In genomic region chr7:70367591-70368267, GRCm38 (mm10) we compare ENCODE assay signal across 9 mouse cellular contexts. TPM values are rescaled to one million over a fixed set of nuclear protein-coding genes. Genes with fewer than 3 reads are reported as not detected.
DNase-seq lines count a peak whose midpoint lies in the region; ATAC-seq lines count a peak whose summit lies in the region.
"Had no signal": no experiment of that assay in that cellular context is flagged by ENCODE, and none has a peak within 500 bp of the region (broad histone marks: within the 10 kb centered on the region; RNA-seq: fewer than 3 reads in every experiment).

No protein-coding gene starts in this region.

- H3K27me3 ChIP-seq in embryonic facial prominence, embryonic 11.5 days (ENCODE audit: control insufficient read depth, insufficient read depth, low read length): peaks cover 13% of the 10 kb centered on the region
- peaks cover 57% of the 10 kb centered on the region for H3K27me3 ChIP-seq in hindbrain, embryonic 14.5 days (ENCODE audit: control insufficient read depth, insufficient read depth, low read length)
- peaks cover 90% of the 10 kb centered on the region for H3K27me3 ChIP-seq in liver, embryonic 12.5 days (replicated peaks)

- DNase-seq in adrenal gland, adult (ENCODE audit: inconsistent age in 2 of 2, low spot score in 1 of 2): peak; percentile 41 to 74
- no peak for DNase-seq in adrenal gland, postnatal 4 days (ENCODE audit: low spot score in 2 of 2)
- peak; percentile 48 for DNase-seq in embryonic facial prominence, embryonic 11.5 days (ENCODE audit: low spot score)
- DNase-seq in hindbrain, embryonic 14.5 days (ENCODE audit: low spot score): no peak
- DNase-seq in testis, postnatal 10 days (ENCODE audit: low spot score): peak; percentile 78
- no peak for DNase-seq in layer of hippocampus, adult 18-20 months (ENCODE audit: low spot score in 2 of 2)
- no peak for DNase-seq in left cerebral cortex, adult 18-20 months (ENCODE audit: low spot score in 2 of 2)

- no peak for ATAC-seq in embryonic facial prominence, embryonic 11.5 days (replicated peaks; ENCODE audit: insufficient number of reproducible peaks, low FRiP score, low TSS enrichment, low read depth)
- ATAC-seq in hindbrain, embryonic 14.5 days (ENCODE audit: low FRiP score): 0 out of 2 replicates have a peak, but pooled peaks have one; percentile 38
- ATAC-seq in liver, embryonic 12.5 days: no peak

- H3K27ac ChIP-seq in embryonic facial prominence, embryonic 11.5 days (replicated peaks; ENCODE audit: low read depth, low read length): 0 out of 2 replicates have a peak overlapping the region, but pooled peaks have one; percentile 20
- peak overlapping the region; percentile 99 for H3K27ac ChIP-seq in hindbrain, embryonic 14.5 days
- no peak overlapping the region for H3K27ac ChIP-seq in liver, embryonic 12.5 days

- WGBS in embryonic facial prominence, embryonic 11.5 days: 7% methylated on average over 16 of the region's 16 CpGs
- WGBS in hindbrain, embryonic 14.5 days: 9% methylated on average over 16 of the region's 16 CpGs
- WGBS in liver, embryonic 12.5 days (ENCODE audit: insufficient replicate concordance): 10% methylated on average over 16 of the region's 16 CpGs

- peak overlapping the region; percentile 41 for H3K4me2 ChIP-seq in embryonic facial prominence, embryonic 11.5 days (ENCODE audit: low read depth, low read length)
- H3K4me2 ChIP-seq in hindbrain, embryonic 14.5 days (replicated peaks): peak overlapping the region; percentile 81
- peak overlapping the region; percentile 32 for H3K4me2 ChIP-seq in liver, embryonic 12.5 days

- peaks cover 6% of the 10 kb centered on the region; the same call in 1 of the 2 replicates for H3K4me1 ChIP-seq in embryonic facial prominence, embryonic 11.5 days (ENCODE audit: control insufficient read depth, insufficient read depth, low read length)
- H3K4me1 ChIP-seq in hindbrain, embryonic 14.5 days (replicated peaks; ENCODE audit: control insufficient read depth, insufficient read depth, low read length): 0 out of 2 replicates have a peak, but pooled peaks cover 11% of the 10 kb centered on the region
- H3K4me1 ChIP-seq in liver, embryonic 12.5 days: no peaks in the 10 kb centered on the region

- H3K36me3 ChIP-seq in embryonic facial prominence, embryonic 11.5 days (replicated peaks; ENCODE audit: control insufficient read depth, insufficient read depth, low read depth, low read length): no peaks in the 10 kb centered on the region
- no peaks in the 10 kb centered on the region for H3K36me3 ChIP-seq in hindbrain, embryonic 14.5 days (replicated peaks; ENCODE audit: control insufficient read depth, insufficient read depth)
- H3K36me3 ChIP-seq in liver, embryonic 12.5 days: no peaks in the 10 kb centered on the region
- H3K36me3 ChIP-seq: limb, embryonic 15.5 days had no signal

- no peak overlapping the region; the same call in 1 of the 2 replicates for H3K9ac ChIP-seq in embryonic facial prominence, embryonic 11.5 days (replicated peaks; ENCODE audit: low read length)
- H3K9ac ChIP-seq in hindbrain, embryonic 14.5 days: peak overlapping the region; percentile 55
- no peak overlapping the region for H3K9ac ChIP-seq in liver, embryonic 12.5 days
- H3K9ac ChIP-seq: limb, embryonic 15.5 days had no signal

- H3K4me3 ChIP-seq in embryonic facial prominence, embryonic 11.5 days (ENCODE audit: low read depth, low read length): peak overlapping the region; percentile 22
- peak overlapping the region; percentile 39 for H3K4me3 ChIP-seq in hindbrain, embryonic 14.5 days (replicated peaks; ENCODE audit: low read length)
- H3K4me3 ChIP-seq in liver, embryonic 12.5 days: 0 out of 2 replicates have a peak overlapping the region, but pooled peaks have one; percentile 4

- no peaks in the 10 kb centered on the region for H3K9me3 ChIP-seq in embryonic facial prominence, embryonic 11.5 days (replicated peaks; ENCODE audit: control insufficient read depth, low read length)
- no peaks in the 10 kb centered on the region for H3K9me3 ChIP-seq in hindbrain, embryonic 14.5 days (ENCODE audit: control insufficient read depth, low read length)
- H3K9me3 ChIP-seq in liver, embryonic 12.5 days (replicated peaks): no peaks in the 10 kb centered on the region
- H3K9me3 ChIP-seq: limb, embryonic 15.5 days had no signal

RNA-seq across cellular contexts. Expression of gene Nr2f2, which starts 1.2 kb away (rescaled TPM):
- 100 to 1,000 TPM; 143 to 160 TPM for total RNA-seq in adrenal gland, postnatal 4 days (2021)
- 106 and 114 TPM in 2 replicates for polyA plus RNA-seq in embryonic facial prominence, embryonic 11.5 days (2014; fragmentation: Nextera tagmentation; extraction: Ambion mirVana)
- 105 and 127 TPM in 2 replicates for polyA plus RNA-seq in hindbrain, embryonic 14.5 days (2014; fragmentation: Nextera tagmentation; extraction: Ambion mirVana)
- polyA plus RNA-seq in liver, embryonic 12.5 days (2016; fragmentation: Nextera tagmentation; extraction: Ambion mirVana): 23.3 and 26.8 TPM in 2 replicates
- 10 to 100 TPM; 40.8 to 55.2 TPM for total RNA-seq in layer of hippocampus, adult 18-20 months (2021)
- 10 to 100 TPM; 35.3 to 42.7 TPM for total RNA-seq in left cerebral cortex, adult 18-20 months (2021)

Comparison
In these comparisons a context has a peak if more than half of its experiments do, and no peak if none do; other contexts are left out.
1. DNase-seq: peak in adrenal gland, adult (2 of 2), embryonic facial prominence, embryonic 11.5 days (single experiment) and testis, postnatal 10 days (single experiment); none in adrenal gland, postnatal 4 days (0 of 2), hindbrain, embryonic 14.5 days (single experiment), layer of hippocampus, adult 18-20 months (0 of 2) and left cerebral cortex, adult 18-20 months (0 of 2).
2. Peak in every context shown above with its lines, with median percentiles within 50 percentile points of each other: H3K4me2 ChIP-seq and H3K4me3 ChIP-seq.